Mouse (Mus musculus) ES-E14 (cell line): ENCODE data around the gene Olfr1337.

Source experiments
- HCFC1 ChIP-seq: IDR thresholded peaks from 2 replicates; pipeline ENCODE4 v1.6.1; 2012; ENCODE audit warnings: low read length, inconsistent platforms, borderline replicate concordance; ENCODE audit not compliant: insufficient read depth
- ZNF384 ChIP-seq: IDR thresholded peaks from 2 replicates; pipeline ENCODE4 v1.6.1; 2012; ENCODE audit warnings: low read depth, low read length, inconsistent platforms

DNA sequence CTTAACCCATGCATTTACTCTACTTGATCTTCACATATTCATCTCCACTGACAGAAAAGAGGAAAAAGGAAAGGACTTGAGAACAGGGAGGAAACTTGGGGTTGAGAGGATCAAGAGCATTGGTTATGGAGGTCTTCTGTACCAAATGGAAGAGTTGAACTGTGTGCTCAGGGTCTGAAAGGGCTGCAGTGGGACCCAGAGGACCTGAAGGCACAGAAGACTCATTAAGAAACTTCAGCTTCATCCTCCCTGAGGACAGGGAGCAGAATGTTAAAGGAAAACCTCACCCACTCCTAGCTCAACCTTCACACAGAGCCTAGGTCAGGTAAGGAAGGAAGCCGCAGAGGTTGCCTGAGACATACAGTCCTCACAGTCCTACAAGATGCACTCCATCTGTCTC is 50.5 kb downstream of the Olfr1337 start, which contains the start of gene Olfr1339:
- TF ChIP-seq ZNF384 (no peak), HCFC1 (no peak)
